Mouse (Mus musculus): Measurements from ENCODE around the gene Map3k14.

DNA sequence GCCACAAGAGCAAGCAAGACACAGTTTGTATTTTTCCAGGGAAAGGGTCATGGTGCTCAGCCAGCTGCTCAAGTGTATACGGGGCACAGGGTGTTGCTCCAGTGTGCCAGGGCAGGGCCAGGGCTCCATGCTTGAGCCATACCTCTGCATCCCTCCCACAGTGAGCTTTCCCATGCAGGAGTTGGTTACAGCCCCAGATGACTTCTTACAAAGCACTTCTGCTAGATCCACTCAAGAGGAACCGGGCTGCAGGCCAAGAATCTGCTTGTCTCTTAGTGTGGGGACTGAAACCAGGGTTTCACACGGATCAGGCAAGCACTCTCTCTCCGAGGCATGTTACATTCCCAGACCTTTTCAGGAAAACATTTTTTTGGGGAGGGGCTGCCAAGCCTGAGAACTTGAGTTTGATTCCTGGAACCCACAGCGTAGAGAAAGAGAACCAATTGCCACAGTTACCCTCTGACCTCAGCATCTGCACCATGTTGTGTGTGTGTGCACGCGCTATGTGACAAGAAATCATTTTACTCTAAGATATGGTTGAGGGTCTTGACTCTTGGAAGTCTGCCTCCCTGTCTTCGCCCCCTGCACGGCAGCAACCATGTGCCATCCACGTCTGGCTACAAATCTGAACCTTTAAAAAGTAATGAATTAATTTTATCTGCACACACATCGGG, 19.6 kb downstream of the Map3k14 start:
- TF ChIP-seq UBTF (IDR thresholded peaks at IDR 0.05; ENCODE audit: borderline replicate concordance, insufficient read depth, low read depth, low read length) = no peak
- no peak for TF ChIP-seq RCOR1 (IDR thresholded peaks at IDR 0.05; ENCODE audit: low read depth, low read length)
- no peak for TF ChIP-seq CTCF (IDR thresholded peaks at IDR 0.05 in 2 of 3, conservative IDR thresholded peaks at IDR 0.05 in 1 of 3; ENCODE audit: control insufficient read depth in 1 of 3, insufficient read depth in 1 of 3, low read depth in 2 of 3, low read length in 3 of 3, poor library complexity in 1 of 3, severe bottlenecking in 1 of 3)

Data from MEL (cell line).